Mouse (Mus musculus) embryonic facial prominence, embryonic 13.5 days (tissue): Measurements from ENCODE around the gene Hist1h4f. TPM values are rescaled to one million over a fixed set of nuclear protein-coding genes. Genes with fewer than 3 reads are reported as not detected.

ENCODE experiments used
- microRNA-seq: library from miRNA; unstranded; fragments of <30 nt; microRNA quantifications from one replicate; pipeline ENCODE4, GENCODE M21; 2016
- polyA plus RNA-seq: library from polyadenylated mRNA; unstranded; fragments of >200 nt; fragmentation: Nextera tagmentation; extraction: Ambion mirVana; gene quantifications from 2 replicates; pipeline ENCODE4 v1.2.1, GENCODE M21; 2015

The Hist1h4f gene
- polyA plus RNA-seq, 1 experiment from 2014 or later, result 2.9 TPM

Small RNA genes lying within 50 kb of the gene (microRNA-seq; reads per million reads assigned to microRNA genes)
- not detected for gene Gm44297
- gene Gm44359, result not detected
- gene Gm44394, result not detected
- gene n-TStga1, result 0.55 reads per million

Other genes with a start within 250 kb of the Hist1h4f start
- gene Zfp322a, start 182.4 kb downstream of the Hist1h4f start, polyA plus RNA-seq, result 60.5 and 63.8 TPM in 2 replicates
- 13.1 and 14.6 TPM in 2 replicates for gene Abt1, start 127.8 kb downstream of the Hist1h4f start, polyA plus RNA-seq
- gene Btn1a1, start 85.7 kb downstream of the Hist1h4f start, polyA plus RNA-seq, result not detected in 2 replicates
- gene Btn2a2, start 62.8 kb downstream of the Hist1h4f start, polyA plus RNA-seq, result 1.5 and 1.7 TPM in 2 replicates
- 7.3 and 7.9 TPM in 2 replicates for gene Hist1h4h, start 20.6 kb downstream of the Hist1h4f start, polyA plus RNA-seq
- gene Hist1h2af, start 17.7 kb downstream of the Hist1h4f start, polyA plus RNA-seq, result 6.6 and 13.4 TPM in 2 replicates
- 5.3 and 6.7 TPM in 2 replicates for gene Hist1h3g, start 16.2 kb downstream of the Hist1h4f start, polyA plus RNA-seq
- gene Hist1h2bh, start 8.3 kb downstream of the Hist1h4f start, polyA plus RNA-seq, result 0.98 and 1.4 TPM in 2 replicates
- gene Hist1h3f, start 7.6 kb downstream of the Hist1h4f start, polyA plus RNA-seq, result 1.2 and 1.3 TPM in 2 replicates
- 0.52 and 0.61 TPM in 2 replicates for gene Hist1h1d, start 1.6 kb upstream of the Hist1h4f start, polyA plus RNA-seq
- 5.8 and 8.7 TPM in 2 replicates for gene Hist1h3e, start 10.7 kb upstream of the Hist1h4f start, polyA plus RNA-seq
- 108 and 115 TPM in 2 replicates for gene Hist1h2ae, start 19.6 kb upstream of the Hist1h4f start, polyA plus RNA-seq
- 7.5 and 10.6 TPM in 2 replicates for gene Hist1h2bg, start 19.7 kb upstream of the Hist1h4f start, polyA plus RNA-seq
- gene Hist1h2bf, start 22.5 kb upstream of the Hist1h4f start, polyA plus RNA-seq, result 12.2 and 13.4 TPM in 2 replicates
- 1.7 and 3.1 TPM in 2 replicates for gene Hist1h2ad, start 22.7 kb upstream of the Hist1h4f start, polyA plus RNA-seq
- gene Hist1h3d, start 24.1 kb upstream of the Hist1h4f start, polyA plus RNA-seq, result 7.6 and 8.4 TPM in 2 replicates
- gene Hist1h4d, start 29.9 kb upstream of the Hist1h4f start, polyA plus RNA-seq, result 141 and 160 TPM in 2 replicates
- 3.3 and 4.1 TPM in 2 replicates for gene Hist1h2be, start 69.5 kb upstream of the Hist1h4f start, polyA plus RNA-seq
- 24.8 and 26.3 TPM in 2 replicates for gene Hist1h1e, start 70.9 kb upstream of the Hist1h4f start, polyA plus RNA-seq
- gene Hist1h2ac, start 132.3 kb upstream of the Hist1h4f start, polyA plus RNA-seq, result 1.2 and 1.4 TPM in 2 replicates
- 37.5 and 39.3 TPM in 2 replicates for gene Hist1h2bc, start 132.6 kb upstream of the Hist1h4f start, polyA plus RNA-seq
- not detected in 2 replicates for gene Hist1h1t, start 144.2 kb upstream of the Hist1h4f start, polyA plus RNA-seq
- 6.3 and 9.0 TPM in 2 replicates for gene Hist1h4c, start 146.8 kb upstream of the Hist1h4f start, polyA plus RNA-seq
- gene Hfe, start 159.2 kb upstream of the Hist1h4f start, polyA plus RNA-seq, result 5.1 and 6.5 TPM in 2 replicates
- gene Hist1h1c, start 187.2 kb upstream of the Hist1h4f start, polyA plus RNA-seq, result 25.0 and 28.9 TPM in 2 replicates
- gene Hist1h3c, start 194.0 kb upstream of the Hist1h4f start, polyA plus RNA-seq, result 11.3 and 14.4 TPM in 2 replicates
- 3.5 and 4.2 TPM in 2 replicates for gene Hist1h2bb, start 195.1 kb upstream of the Hist1h4f start, polyA plus RNA-seq
- 53.1 and 58.6 TPM in 2 replicates for gene Hist1h2ab, start 199.5 kb upstream of the Hist1h4f start, polyA plus RNA-seq
- 15.6 and 18.1 TPM in 2 replicates for gene Hist1h3b, start 200.6 kb upstream of the Hist1h4f start, polyA plus RNA-seq
- gene Hist1h4b, start 205.4 kb upstream of the Hist1h4f start, polyA plus RNA-seq, result 7.6 and 9.2 TPM in 2 replicates
- not detected in 2 replicates for gene Hist1h4a, start 209.6 kb upstream of the Hist1h4f start, polyA plus RNA-seq
- 5.8 and 8.6 TPM in 2 replicates for gene Hist1h3a, start 210.7 kb upstream of the Hist1h4f start, polyA plus RNA-seq
- 4.5 and 5.9 TPM in 2 replicates for gene Hist1h1a, start 212.0 kb upstream of the Hist1h4f start, polyA plus RNA-seq
- gene Trim38, start 218.3 kb upstream of the Hist1h4f start, polyA plus RNA-seq, result not detected in 2 replicates